Mouse (Mus musculus): Measurements from ENCODE around the gene Zfp292.

- no peak for TF ChIP-seq EP300 (IDR thresholded peaks at IDR 0.05; ENCODE audit: insufficient read depth, low read depth, low read length)
- no peak for TF ChIP-seq CTCF (IDR thresholded peaks at IDR 0.05)
Observed at GRCm38 (mm10) chr4:34785646-34786045, 97.1 kb downstream of the Zfp292 start.

All from heart, adult 2 months (tissue).